Mouse (Mus musculus): ENCODE data around the gene Ccdc71. TPM values are rescaled to one million over a fixed set of nuclear protein-coding genes. Genes with fewer than 3 reads are reported as not detected.

Ccdc71 gene
- total RNA-seq, 1 experiment from 2014 or later = 15.4 TPM

- ATAC-seq (replicated peaks; ENCODE audit: low read depth, poor library complexity, severe bottlenecking) = no peak
These were observed 26.7 kb downstream of the Ccdc71 start for GRCm38 (mm10) chr9:108486973-108487530.

- ATAC-seq (replicated peaks; ENCODE audit: low read depth, poor library complexity, severe bottlenecking) = no peak
These were observed 28.1 kb downstream of the Ccdc71 start for GRCm38 (mm10) chr9:108488403-108488802.

- no peak for ATAC-seq (replicated peaks; ENCODE audit: low read depth, poor library complexity, severe bottlenecking)
These were observed 28.9 kb downstream of the Ccdc71 start for GRCm38 (mm10) chr9:108489215-108489614.

GRCm38 (mm10) chr9:108489702-108490558 lies 29.6 kb downstream of the Ccdc71 start:
- no peak for ATAC-seq (replicated peaks; ENCODE audit: low read depth, poor library complexity, severe bottlenecking)

GRCm38 (mm10) chr9:108490559-108491285 lies 30.4 kb downstream of the Ccdc71 start, which contains the start of gene Usp19:
Usp19 (plus strand) TSS chr9:108490602.
- peak; percentile 88 for ATAC-seq (replicated peaks; ENCODE audit: low read depth, poor library complexity, severe bottlenecking)

GRCm38 (mm10) chr9:108491286-108491580 lies 30.9 kb downstream of the Ccdc71 start:
- no peak for ATAC-seq (replicated peaks; ENCODE audit: low read depth, poor library complexity, severe bottlenecking)

GRCm38 (mm10) chr9:108492043-108492750 lies 31.9 kb downstream of the Ccdc71 start:
- ATAC-seq (replicated peaks; ENCODE audit: low read depth, poor library complexity, severe bottlenecking) = peak; percentile 72

GRCm38 (mm10) chr9:108493246-108493645 lies 32.9 kb downstream of the Ccdc71 start:
- no peak for ATAC-seq (replicated peaks; ENCODE audit: low read depth, poor library complexity, severe bottlenecking)

- no peak for ATAC-seq (replicated peaks; ENCODE audit: low read depth, poor library complexity, severe bottlenecking)
These were observed 34.0 kb downstream of the Ccdc71 start for GRCm38 (mm10) chr9:108494146-108494825.

GRCm38 (mm10) chr9:108494905-108495304 lies 34.6 kb downstream of the Ccdc71 start:
- no peak for ATAC-seq (replicated peaks; ENCODE audit: low read depth, poor library complexity, severe bottlenecking)

GRCm38 (mm10) chr9:108499231-108499630 lies 38.9 kb downstream of the Ccdc71 start:
- no peak for ATAC-seq (replicated peaks; ENCODE audit: low read depth, poor library complexity, severe bottlenecking)

- ATAC-seq (replicated peaks; ENCODE audit: low read depth, poor library complexity, severe bottlenecking) = no peak
These were observed 39.6 kb downstream of the Ccdc71 start for GRCm38 (mm10) chr9:108499943-108500342.

GRCm38 (mm10) chr9:108506901-108507300 lies 46.6 kb downstream of the Ccdc71 start:
- no peak for ATAC-seq (replicated peaks; ENCODE audit: low read depth, poor library complexity, severe bottlenecking)

- ATAC-seq (replicated peaks; ENCODE audit: low read depth, poor library complexity, severe bottlenecking) = peak; percentile 99
These were observed 47.5 kb downstream of the Ccdc71 start, which contains the start of gene Qars for GRCm38 (mm10) chr9:108507619-108508434. Qars (plus strand) TSS chr9:108507706.

- no peak for ATAC-seq (replicated peaks; ENCODE audit: low read depth, poor library complexity, severe bottlenecking)
These were observed 48.4 kb downstream of the Ccdc71 start for GRCm38 (mm10) chr9:108508776-108509175.

All from common myeloid progenitor, adult 5-6 weeks (primary cell).